Mouse (Mus musculus) intestine, postnatal 0 days (tissue): ENCODE measurements around the gene Vmn2r30. TPM values are rescaled to one million over a fixed set of nuclear protein-coding genes. Genes with fewer than 3 reads are reported as not detected.
"Not testable (repeated sequence)": the region's sequence is repeated elsewhere in the genome, so short reads cannot be mapped to it uniquely, and the experiment has no call there.

Source experiments
- ATAC-seq: fragments of 200-750 bp; cut with Nextera tagmentation; 2 replicates; pipeline ENCODE4 v1.8.0; 2017; ENCODE audit warnings: mild to moderate bottlenecking, moderate TSS enrichment, moderate library complexity
- H3K27ac ChIP-seq: fragments of 300-500 bp; sonication (generic); 2 replicates; pipeline ENCODE4 v1.5.1; 2014; ENCODE audit warnings: mild to moderate bottlenecking, low read depth, low read length, moderate library complexity
- H3K27me3 ChIP-seq: fragments of 300-500 bp; sonication (generic); replicated peaks from 2 replicates; pipeline ENCODE4 v1.6.1; 2014; ENCODE audit warnings: low read length, mixed read lengths; ENCODE audit not compliant: control insufficient read depth, insufficient read depth
- H3K36me3 ChIP-seq: fragments of 300-500 bp; sonication (generic); 2 replicates; pipeline ENCODE4 v1.6.1; 2014; ENCODE audit warnings: mild to moderate bottlenecking, moderate library complexity; ENCODE audit not compliant: control insufficient read depth, insufficient read depth
- H3K4me1 ChIP-seq: fragments of 300-500 bp; sonication (generic); replicated peaks from 2 replicates; pipeline ENCODE4 v1.6.1; 2014; ENCODE audit warnings: antibody characterized with exemption, low read length, mixed read lengths; ENCODE audit not compliant: control insufficient read depth, insufficient read depth
- H3K4me2 ChIP-seq: fragments of 300-500 bp; sonication (generic); replicated peaks from 2 replicates; pipeline ENCODE4 v1.6.1; 2014; ENCODE audit warnings: low read depth, mild to moderate bottlenecking, moderate library complexity
- H3K4me3 ChIP-seq: fragments of 300-500 bp; sonication (generic); 2 replicates; pipeline ENCODE4 v1.5.1; 2014; ENCODE audit warnings: low read depth, low read length
- H3K9ac ChIP-seq: fragments of 300-500 bp; sonication (generic); 2 replicates; pipeline ENCODE4 v1.6.1; 2014; ENCODE audit warnings: mild to moderate bottlenecking, low read depth, low read length
- H3K9me3 ChIP-seq: fragments of 300-500 bp; sonication (generic); 2 replicates; pipeline ENCODE4 v1.6.1; 2016; ENCODE audit warnings: mixed run types; ENCODE audit not compliant: control insufficient read depth
- CTCF ChIP-seq: sonication (generic); IDR thresholded peaks from 2 replicates; pipeline ENCODE4 v1.5.1; 2016; ENCODE audit warnings: low read depth, mild to moderate bottlenecking, control low read depth, antibody characterized with exemption, moderate library complexity
- WGBS: fragments of 180-500 bp; shearing (Covaris S2); extraction: QIAGEN DNeasy Blood & Tissue Kit; methylation state at CpG from one replicate; pipeline ENCODE4 v1.1.7; 2014; 5-methylcytosine and 5-hydroxymethylcytosine counted together
- microRNA-seq: library from miRNA; unstranded; fragments of <30 nt; microRNA quantifications from one replicate; pipeline ENCODE4, GENCODE M21; 2016
- polyA plus RNA-seq: library from polyadenylated mRNA; unstranded; fragments of >200 nt; fragmentation: Nextera tagmentation; extraction: Ambion mirVana; gene quantifications from 2 replicates; pipeline ENCODE4 v1.2.1, GENCODE M21; 2015

Gene Vmn2r30
- not detected in 2 replicates for polyA plus RNA-seq

DNA sequence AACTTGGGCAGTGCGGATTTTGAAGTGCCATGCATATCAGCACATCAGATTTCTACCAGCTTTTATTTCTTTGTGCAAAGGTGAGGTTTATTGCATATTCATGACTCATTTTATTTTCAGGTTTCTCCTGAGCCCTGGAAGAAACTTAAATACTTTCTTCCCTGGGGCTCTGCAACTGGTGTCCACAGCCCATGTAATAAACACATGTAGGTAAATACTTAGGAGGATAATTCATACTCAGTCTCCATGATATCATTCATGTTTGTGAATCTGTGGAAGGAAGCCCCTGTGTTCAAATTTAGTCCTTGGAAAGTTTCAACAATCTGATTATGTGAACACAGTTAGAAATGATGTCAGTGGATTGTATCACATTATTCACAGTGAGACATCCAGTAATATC, at the start of gene Vmn2r30:
Gene Vmn2r30, minus strand, starts transcription at position 101 of the 400 bp plus-strand sequence.
- not testable (repeated sequence) for ATAC-seq, H3K27ac ChIP-seq, H3K9ac ChIP-seq, H3K4me3 ChIP-seq, H3K9me3 ChIP-seq, H3K27me3 ChIP-seq, H3K36me3 ChIP-seq, H3K4me2 ChIP-seq, H3K4me1 ChIP-seq
- no CpG with 5 or more reads among the region's 1 CpGs for WGBS

DNA sequence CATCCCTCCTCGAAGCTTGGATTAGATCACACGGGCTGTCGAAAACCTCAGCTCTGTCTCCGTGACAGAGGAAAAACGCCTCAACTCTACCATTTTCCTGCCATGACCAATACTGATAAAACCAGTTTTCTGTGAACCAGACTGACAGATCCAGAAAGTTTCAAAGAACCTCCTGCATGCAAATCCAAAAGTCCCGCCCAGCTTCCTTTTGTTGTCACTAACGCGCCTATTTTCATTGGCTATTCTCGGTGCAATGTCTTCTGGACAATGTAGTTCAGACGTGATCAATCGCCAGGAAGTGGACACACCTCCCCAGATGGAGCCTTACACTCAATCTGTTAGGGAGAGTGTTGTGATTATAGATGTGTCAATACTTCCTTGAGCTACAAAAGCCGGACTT, 37.0 kb upstream of the Vmn2r30 start, which contains the start of gene Gm45783:
Gene Gm45783, minus strand, starts transcription at position 143 of the 400 bp plus-strand sequence.
- WGBS, result 46% methylated on average over 12 of the region's 12 CpGs
- not testable (repeated sequence) for H3K27me3 ChIP-seq, H3K4me2 ChIP-seq, H3K4me1 ChIP-seq, H3K9me3 ChIP-seq, H3K4me3 ChIP-seq, H3K36me3 ChIP-seq, ATAC-seq, H3K9ac ChIP-seq, H3K27ac ChIP-seq

DNA sequence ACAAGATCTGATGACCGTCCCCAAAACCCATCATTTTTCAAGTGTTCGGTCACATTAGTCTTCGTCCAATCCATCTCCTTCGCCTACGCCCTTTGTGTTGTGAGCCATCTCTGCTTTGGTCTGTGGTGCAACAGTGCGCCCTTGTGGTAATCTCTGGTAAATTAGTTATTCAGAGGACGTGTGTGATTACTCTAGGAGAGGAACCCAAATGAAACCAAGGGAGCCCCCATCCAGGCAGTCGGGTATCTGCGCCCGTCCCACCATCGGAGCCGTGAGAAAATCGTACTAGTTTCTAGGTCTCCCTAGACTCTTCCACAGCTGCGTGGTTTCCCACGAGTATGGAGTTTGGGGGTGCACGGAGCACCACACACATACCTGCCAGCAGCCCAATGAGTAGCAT, 41.8 kb downstream of the Vmn2r30 start:
- H3K36me3 ChIP-seq, result peaks cover 42% of the 10 kb centered on the region
- H3K4me3 ChIP-seq, result no peak overlapping the region

DNA sequence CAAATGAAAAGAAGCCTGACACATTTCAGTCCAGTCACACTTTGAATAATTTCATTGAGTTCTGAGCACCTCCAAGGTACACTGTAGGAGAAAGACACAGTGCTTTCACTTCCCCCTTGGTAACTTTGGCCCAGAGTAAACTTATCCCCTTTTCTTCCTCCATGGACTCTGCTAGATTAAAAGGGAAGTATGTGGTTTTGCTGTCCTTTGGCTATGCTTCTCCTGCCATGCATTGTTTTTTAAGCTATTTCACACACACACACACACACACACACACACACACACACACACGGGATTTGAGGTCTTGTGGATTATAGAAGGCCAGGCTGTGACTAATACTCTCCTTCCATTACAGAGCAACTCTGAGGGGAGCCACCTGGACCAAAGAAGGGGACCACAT, 56.0 kb downstream of the Vmn2r30 start:
- Histone ChIP-seq H3K27ac (no peak overlapping the region), H3K9me3 (no peaks in the 10 kb centered on the region), H3K9ac (no peak overlapping the region), H3K4me3 (no peak overlapping the region), H3K4me1 (no peaks in the 10 kb centered on the region), H3K36me3 (peaks cover 23% of the 10 kb centered on the region), H3K4me2 (no peak overlapping the region), H3K27me3 (no peaks in the 10 kb centered on the region)
- WGBS, result 93% methylated on average over 1 of the region's 1 CpGs
- no peak for TF ChIP-seq CTCF
- ATAC-seq, result no peak

More for the DNA sequence above, 41.8 kb downstream of the Vmn2r30 start:
- Histone ChIP-seq H3K27ac (no peak overlapping the region), H3K27me3 (no peaks in the 10 kb centered on the region), H3K9me3 (no peaks in the 10 kb centered on the region), H3K4me2 (no peak overlapping the region), H3K4me1 (no peaks in the 10 kb centered on the region), H3K9ac (no peak overlapping the region)
- 78% methylated on average over 16 of the region's 16 CpGs for WGBS
- peak; percentile 73 for TF ChIP-seq CTCF
- no peak for ATAC-seq

DNA sequence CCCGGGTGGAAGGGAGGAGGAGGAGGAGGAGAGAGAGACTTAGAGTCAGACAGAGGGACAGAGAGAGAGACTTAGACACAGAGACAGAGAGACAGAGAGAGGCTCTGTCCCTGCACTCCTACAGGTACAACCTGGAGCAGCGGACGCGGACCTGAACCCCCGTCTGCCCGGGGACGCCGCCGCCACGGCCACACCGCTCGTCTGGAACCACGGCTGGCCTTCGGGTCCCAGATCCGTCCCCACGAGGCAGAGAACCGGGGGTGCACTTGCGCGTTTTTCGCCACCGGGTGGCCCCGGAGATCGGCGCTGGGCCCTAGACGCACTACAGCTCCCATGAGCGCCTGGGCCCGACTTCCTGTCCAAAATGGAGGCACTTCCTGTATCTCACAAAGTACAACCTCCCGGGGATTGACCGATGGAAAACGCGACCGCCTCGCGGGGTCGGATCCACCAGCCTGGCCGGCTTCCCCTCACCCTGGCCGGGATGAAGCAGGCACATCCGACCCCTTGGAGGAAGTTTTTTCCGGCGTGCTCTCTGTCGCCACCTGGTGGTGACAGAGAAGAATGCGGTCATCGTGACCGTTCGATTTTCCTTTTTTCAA, 59.3 kb downstream of the Vmn2r30 start, which contains the start of gene Gm45844:
Gene Gm45844, minus strand, starts transcription at position 324 of the 602 bp plus-strand sequence.
- 0 out of 2 replicates have a peak within 1 kb of the TSS, but pooled peaks have one; percentile 34 for H3K9ac ChIP-seq
- H3K27ac ChIP-seq, H3K4me1 ChIP-seq, H3K36me3 ChIP-seq, H3K9me3 ChIP-seq, H3K27me3 ChIP-seq: not testable (repeated sequence)
- H3K4me3 ChIP-seq, result peak within 1 kb of the TSS; percentile 40
- peak within 1 kb of the TSS; percentile 63 for H3K4me2 ChIP-seq
- WGBS, result 36% methylated on average over 44 of the region's 45 CpGs
- ATAC-seq, result peak; percentile 99
- peak; percentile 94 for TF ChIP-seq CTCF

DNA sequence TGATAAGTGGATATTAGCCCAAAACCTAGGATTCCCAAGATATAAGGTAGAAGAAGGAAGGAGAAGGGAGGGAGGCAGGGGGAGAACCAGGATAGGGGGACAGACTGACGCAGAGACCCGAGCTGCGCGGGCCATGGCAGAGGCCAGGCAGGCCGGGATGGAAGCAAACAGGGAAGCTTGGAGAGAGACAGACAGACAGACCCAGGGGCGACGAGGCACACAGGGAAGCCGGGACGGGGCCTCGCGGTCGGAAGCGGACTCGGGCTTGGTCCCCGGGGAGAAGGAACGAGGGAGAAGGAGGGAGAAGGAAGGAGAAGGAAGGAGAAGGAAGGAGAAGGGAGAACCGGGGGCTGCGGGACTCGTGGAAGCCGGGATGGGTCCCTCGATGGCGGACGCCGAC, 59.9 kb downstream of the Vmn2r30 start:
- Histone ChIP-seq H3K4me3 (peak overlapping the region; percentile 40), H3K4me2 (peak overlapping the region; percentile 63), H3K9ac (0 out of 2 replicates have a peak overlapping the region, but pooled peaks have one; percentile 34)
- not testable (repeated sequence) for H3K4me1 ChIP-seq, H3K36me3 ChIP-seq, H3K27me3 ChIP-seq, H3K27ac ChIP-seq, ATAC-seq, H3K9me3 ChIP-seq
- 44% methylated on average over 22 of the region's 24 CpGs for WGBS

Small RNA genes within 50 kb of the gene (microRNA-seq; reads per million reads assigned to microRNA genes)
- gene Mir5620, result 0.82 reads per million

Other genes starting within 250 kb of the Vmn2r30 start
- gene Zfp954, start 216.1 kb downstream of the Vmn2r30 start, polyA plus RNA-seq, result 10.0 and 10.2 TPM in 2 replicates
- 0.20 and 0.25 TPM in 2 replicates for gene Zfp773, start 200.9 kb downstream of the Vmn2r30 start, polyA plus RNA-seq
- 0.98 and 1.0 TPM in 2 replicates for gene Zfp418, start 166.3 kb downstream of the Vmn2r30 start, polyA plus RNA-seq
- gene Zfp772, start 127.6 kb downstream of the Vmn2r30 start, polyA plus RNA-seq, result 2.0 and 2.3 TPM in 2 replicates
- gene Vmn2r29, start 90.3 kb downstream of the Vmn2r30 start, polyA plus RNA-seq, result 0.09 TPM in 1 of 2 replicates, not detected in the other
- gene Gm45844, start 59.3 kb downstream of the Vmn2r30 start, polyA plus RNA-seq, result 0.98 and 1.6 TPM in 2 replicates
- gene Clcn4, start 36.8 kb downstream of the Vmn2r30 start, polyA plus RNA-seq, result 31.9 and 32.0 TPM in 2 replicates
- not detected in 2 replicates for gene Gm45783, start 37.0 kb upstream of the Vmn2r30 start, polyA plus RNA-seq
- not detected in 2 replicates for gene Vmn2r31, start 62.1 kb upstream of the Vmn2r30 start, polyA plus RNA-seq
- gene Vmn2r32, start 142.4 kb upstream of the Vmn2r30 start, polyA plus RNA-seq, result not detected in 2 replicates
- gene Vmn2r33, start 229.2 kb upstream of the Vmn2r30 start, polyA plus RNA-seq, result not detected in 2 replicates